Mouse (Mus musculus) kidney, adult 2 months (tissue): ENCODE measurements around the gene Dmrt1.

Experiments used
- CTCF ChIP-seq: fragments of 200-500 bp; conservative IDR thresholded peaks from 2 replicates; pipeline ENCODE4 v1.5.1; 2011; ENCODE audit warnings: low read depth, mild to moderate bottlenecking, control low read depth, low read length, moderate library complexity, mixed read lengths; ENCODE audit not compliant: insufficient read depth, insufficient read length
- POLR2A ChIP-seq: fragments of 200-500 bp; IDR thresholded peaks from one replicate; pipeline ENCODE4 v1.6.1; 2011; ENCODE audit warnings: low read depth, low read length, control low read depth

DNA sequence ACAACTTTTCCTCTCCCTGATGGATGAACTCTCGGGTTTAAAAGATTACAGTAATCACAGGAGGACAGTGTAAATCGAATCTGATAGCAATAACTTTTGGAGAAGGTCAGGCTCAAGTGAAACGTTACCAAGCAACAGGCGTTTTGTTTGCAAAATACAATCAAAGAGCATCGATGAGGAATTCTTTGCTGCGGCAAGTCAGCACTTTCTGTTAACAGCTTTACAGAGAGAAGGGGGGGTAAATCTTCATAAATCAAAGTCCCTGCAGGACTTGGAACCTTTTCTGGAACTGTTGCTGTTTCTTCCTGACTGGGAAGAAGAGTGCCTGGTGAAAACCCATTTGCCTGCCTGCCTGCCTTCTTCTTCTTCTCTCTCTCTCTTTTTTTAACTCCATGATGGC is 110.5 kb downstream of the Dmrt1 start:
- TF ChIP-seq CTCF: no peak
- no peak for TF ChIP-seq POLR2A
